Mouse (Mus musculus) liver, adult 2 months (tissue): ENCODE measurements around the gene Cuedc1. TPM values are rescaled to one million over a fixed set of nuclear protein-coding genes. Genes with fewer than 3 reads are reported as not detected.

Source experiments
- DNase-seq: peaks from one replicate; pipeline ENCODE4 v3.0.0-alpha.2; 2011; ENCODE audit warnings: low read depth, low spot score; ENCODE audit errors: extremely low read depth
- H3K27ac ChIP-seq: fragments of 200-500 bp; replicated peaks from 2 replicates; pipeline ENCODE4 v1.5.1; 2012; ENCODE audit warnings: low read depth, mild to moderate bottlenecking, control low read depth, inconsistent platforms, low read length; ENCODE audit not compliant: insufficient read depth
- H3K27me3 ChIP-seq: fragments of 200-500 bp; 2 replicates; pipeline ENCODE4 v1.6.1; 2012; ENCODE audit warnings: mild to moderate bottlenecking, moderate library complexity, low read length, inconsistent platforms; ENCODE audit not compliant: control insufficient read depth, insufficient read depth
- H3K36me3 ChIP-seq: fragments of 200-500 bp; 2 replicates; pipeline ENCODE4 v1.6.1; 2012; ENCODE audit warnings: low read length, inconsistent platforms; ENCODE audit not compliant: control insufficient read depth, insufficient read depth
- H3K4me1 ChIP-seq: fragments of 200-500 bp; 2 replicates; pipeline ENCODE4 v1.6.1; 2011; ENCODE audit warnings: low read length; ENCODE audit not compliant: control insufficient read depth, insufficient read depth
- H3K4me3 ChIP-seq: fragments of 200-500 bp; 2 replicates; pipeline ENCODE4 v1.5.1; 2011; ENCODE audit warnings: low read depth, mild to moderate bottlenecking, control low read depth, low read length, moderate library complexity; ENCODE audit not compliant: insufficient read depth
- H3K79me2 ChIP-seq: fragments of 200-500 bp; 2 replicates; pipeline ENCODE4 v1.6.1; 2012; ENCODE audit warnings: inconsistent platforms, mild to moderate bottlenecking, low read length, moderate library complexity; ENCODE audit not compliant: control insufficient read depth, insufficient read depth
- H3K9ac ChIP-seq: fragments of 200-500 bp; 2 replicates; pipeline ENCODE4 v1.6.1; 2012; ENCODE audit warnings: low read depth, mild to moderate bottlenecking, control low read depth, inconsistent platforms, low read length
- CTCF ChIP-seq: fragments of 200-500 bp; IDR thresholded peaks from 2 replicates; pipeline ENCODE4 v1.5.1; 2011; ENCODE audit warnings: low read depth, low read length, control low read depth
- POLR2A ChIP-seq: fragments of 200-500 bp; IDR thresholded peaks from 2 replicates; pipeline ENCODE4 v1.6.1; 2011; ENCODE audit warnings: low read length, control low read depth; ENCODE audit not compliant: insufficient read depth; ENCODE audit errors: extremely low read depth
- WGBS: fragments of 180-500 bp; shearing (Covaris S2); methylation state at CpG from one replicate; pipeline ENCODE4 v1.1.7; 2018; 5-methylcytosine and 5-hydroxymethylcytosine counted together
- polyA plus RNA-seq: library from polyadenylated mRNA; depleted of rRNA; stranded (reverse); fragments of >200 nt; gene quantifications from 2 replicates; pipeline ENCODE4 v1.2.3, GENCODE M21; 2012
- total RNA-seq: library from RNA; depleted of rRNA; stranded (reverse); fragments of >200 nt; gene quantifications from 2 replicates; pipeline ENCODE4 v1.2.3, GENCODE M21; 2014

Cuedc1 gene
- total and polyA plus RNA-seq, 2 experiments = 1.5 to 1.7 TPM

GRCm38 (mm10) chr11:88117356-88118090, 19.7 kb downstream of the Cuedc1 start:
- Histone ChIP-seq H3K27me3 (no peaks in the 10 kb centered on the region), H3K4me1 (peaks cover 12% of the 10 kb centered on the region; the same call in 1 of the 2 replicates), H3K4me3 (no peak overlapping the region), H3K36me3 (no peaks in the 10 kb centered on the region), H3K27ac (peak overlapping the region; percentile 82), H3K9ac (no peak overlapping the region), H3K79me2 (no peaks in the 10 kb centered on the region)
- TF ChIP-seq POLR2A (no peak), CTCF (no peak)
- peak; percentile 14 for DNase-seq
- 56% methylated on average over 10 of the region's 10 CpGs for WGBS

- Histone ChIP-seq H3K27me3 (no peaks in the 10 kb centered on the region), H3K79me2 (no peaks in the 10 kb centered on the region), H3K27ac (peak overlapping the region; percentile 82), H3K36me3 (no peaks in the 10 kb centered on the region), H3K4me1 (peaks cover 12% of the 10 kb centered on the region; the same call in 1 of the 2 replicates), H3K4me3 (no peak overlapping the region), H3K9ac (no peak overlapping the region)
- 76% methylated on average over 6 of the region's 6 CpGs for WGBS
- no peak for DNase-seq
- TF ChIP-seq POLR2A (no peak), CTCF (no peak)
Measured at GRCm38 (mm10) chr11:88118091-88118440, 20.2 kb downstream of the Cuedc1 start.

- H3K36me3 ChIP-seq = no peaks in the 10 kb centered on the region
- no peaks in the 10 kb centered on the region for H3K27me3 ChIP-seq
- no peak overlapping the region for H3K4me3 ChIP-seq
- TF ChIP-seq CTCF (0 out of 2 replicates have a peak, but pooled peaks have one; percentile 6), POLR2A (no peak)
- peaks cover 12% of the 10 kb centered on the region; the same call in 1 of the 2 replicates for H3K4me1 ChIP-seq
- peak overlapping the region; percentile 82 for H3K27ac ChIP-seq
- DNase-seq = peak; percentile 17
- peak overlapping the region; percentile 15; the same call in 1 of the 2 replicates for H3K9ac ChIP-seq
- WGBS = 55% methylated on average over 8 of the region's 8 CpGs
- H3K79me2 ChIP-seq = no peaks in the 10 kb centered on the region
Measured at GRCm38 (mm10) chr11:88118817-88119642, 21.2 kb downstream of the Cuedc1 start.

GRCm38 (mm10) chr11:88122545-88122944, 24.7 kb downstream of the Cuedc1 start:
- Histone ChIP-seq H3K79me2 (no peaks in the 10 kb centered on the region), H3K9ac (no peak overlapping the region), H3K27ac (no peak overlapping the region), H3K4me3 (no peak overlapping the region), H3K36me3 (no peaks in the 10 kb centered on the region), H3K27me3 (no peaks in the 10 kb centered on the region), H3K4me1 (peaks cover 4% of the 10 kb centered on the region; the same call in 1 of the 2 replicates)
- TF ChIP-seq CTCF (no peak), POLR2A (no peak)
- no peak for DNase-seq
- 79% methylated on average over 5 of the region's 5 CpGs for WGBS

GRCm38 (mm10) chr11:88123021-88123420, 25.2 kb downstream of the Cuedc1 start:
- no peak for TF ChIP-seq CTCF
- no peak for TF ChIP-seq POLR2A
- DNase-seq = no peak
- 82% methylated on average over 5 of the region's 5 CpGs for WGBS
- Histone ChIP-seq H3K4me1 (peaks cover under 1% of the 10 kb centered on the region; the same call in 1 of the 2 replicates), H3K9ac (no peak overlapping the region), H3K79me2 (no peaks in the 10 kb centered on the region), H3K27ac (no peak overlapping the region), H3K27me3 (no peaks in the 10 kb centered on the region), H3K4me3 (no peak overlapping the region), H3K36me3 (no peaks in the 10 kb centered on the region)
